Mouse (Mus musculus) T-helper 17 cell (primary cell): Measurements from ENCODE around the gene Zap70.
"Not testable (repeated sequence)": the region's sequence is repeated elsewhere in the genome, so short reads cannot be mapped to it uniquely, and the experiment has no call there.

ENCODE experiments used
- in situ Hi-C, 2 experiments: fragments of 300-600 bp; cut with MboI, MseI; formaldehyde crosslinking; loops; 1 replicate in 1 of 2; 2 replicates in 1 of 2; pipeline ENCODE4 v1.15.1; 2025; ENCODE audit warnings: high pct_unique_total_duplicates in 2 of 2

The Zap70 gene

DNA sequence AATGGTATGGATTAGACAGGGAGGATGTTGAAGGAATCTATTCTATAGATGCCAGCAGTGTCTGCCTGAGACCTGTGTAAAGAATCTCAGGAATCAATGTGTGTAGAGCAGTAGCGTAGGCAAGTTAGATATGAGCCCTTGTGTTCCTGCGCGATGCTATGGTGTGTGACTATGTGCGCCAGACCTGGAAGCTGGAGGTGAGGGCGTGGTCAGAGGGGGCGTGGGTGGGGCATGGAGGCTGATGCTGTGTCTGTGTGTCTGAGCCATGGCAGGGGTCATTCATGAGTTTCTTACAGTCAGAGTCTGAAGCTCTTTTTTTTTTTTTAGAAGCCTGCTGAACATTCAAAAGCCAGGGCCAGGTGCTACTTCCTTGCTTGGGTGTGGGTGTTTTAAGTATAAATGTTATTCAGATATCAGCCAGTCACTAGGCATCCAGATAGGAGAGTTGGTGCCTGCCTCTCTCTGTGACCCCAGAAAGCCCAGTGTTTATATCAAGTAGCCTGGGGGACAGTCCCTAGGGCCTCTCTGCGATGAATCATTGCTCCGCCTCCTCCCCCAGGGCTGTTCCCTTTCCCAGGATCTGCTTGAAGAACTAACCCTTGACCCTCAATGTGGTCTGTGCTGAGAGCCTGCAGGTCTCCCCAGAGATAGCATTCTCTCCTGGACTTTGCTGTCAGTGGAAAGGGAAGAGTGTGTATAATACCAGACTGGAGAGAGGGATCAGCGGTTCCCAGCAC is 10.8 kb downstream of the Zap70 start:
- in situ Hi-C loops, result loop anchor here in 1 of 2 experiments (5.0 kb wide), 1 partner anchor 80 kb away; the partner anchor contains the start of gene Cox5b

DNA sequence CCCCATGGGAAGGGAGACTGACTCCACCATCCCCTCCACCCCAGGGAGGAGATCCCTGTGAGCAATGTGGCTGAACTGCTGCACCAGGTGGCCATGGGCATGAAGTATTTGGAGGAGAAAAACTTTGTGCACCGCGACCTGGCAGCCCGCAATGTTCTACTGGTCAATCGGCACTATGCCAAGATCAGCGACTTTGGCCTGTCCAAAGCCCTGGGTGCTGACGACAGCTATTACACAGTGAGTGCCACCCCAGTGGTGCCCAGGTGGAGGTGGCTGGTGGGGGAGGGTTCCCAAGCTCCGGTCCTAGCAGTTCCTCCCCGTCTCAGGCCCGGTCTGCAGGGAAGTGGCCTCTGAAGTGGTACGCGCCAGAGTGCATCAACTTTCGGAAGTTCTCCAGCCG is 19.2 kb downstream of the Zap70 start:
- in situ Hi-C loops, result loop anchor here (5.0 kb wide), 1 partner anchor 462 kb away; no protein-coding TSS in a partner anchor

DNA sequence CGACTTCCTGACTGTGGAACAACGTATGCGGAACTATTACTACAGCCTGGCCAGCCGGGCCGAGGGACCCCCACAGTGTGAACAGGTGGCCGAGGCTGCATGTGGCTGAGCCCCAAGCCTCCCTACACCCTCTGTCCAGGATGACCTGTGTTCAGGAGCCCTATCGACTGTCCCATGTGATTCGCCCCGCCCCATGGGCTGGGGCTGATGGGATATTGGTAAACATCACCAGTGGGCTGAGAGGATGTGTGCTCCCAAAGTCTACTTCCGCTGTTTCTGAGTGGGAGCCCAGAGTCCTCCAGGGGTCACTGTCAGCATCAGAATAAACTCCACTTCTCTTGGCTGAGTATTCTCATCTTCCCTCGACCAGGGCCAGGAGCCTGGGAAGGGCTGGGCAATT is 20.9 kb downstream of the Zap70 start:
- in situ Hi-C loops, result loop anchor here (5.0 kb wide), 1 partner anchor 460 kb away; no protein-coding TSS in a partner anchor

DNA sequence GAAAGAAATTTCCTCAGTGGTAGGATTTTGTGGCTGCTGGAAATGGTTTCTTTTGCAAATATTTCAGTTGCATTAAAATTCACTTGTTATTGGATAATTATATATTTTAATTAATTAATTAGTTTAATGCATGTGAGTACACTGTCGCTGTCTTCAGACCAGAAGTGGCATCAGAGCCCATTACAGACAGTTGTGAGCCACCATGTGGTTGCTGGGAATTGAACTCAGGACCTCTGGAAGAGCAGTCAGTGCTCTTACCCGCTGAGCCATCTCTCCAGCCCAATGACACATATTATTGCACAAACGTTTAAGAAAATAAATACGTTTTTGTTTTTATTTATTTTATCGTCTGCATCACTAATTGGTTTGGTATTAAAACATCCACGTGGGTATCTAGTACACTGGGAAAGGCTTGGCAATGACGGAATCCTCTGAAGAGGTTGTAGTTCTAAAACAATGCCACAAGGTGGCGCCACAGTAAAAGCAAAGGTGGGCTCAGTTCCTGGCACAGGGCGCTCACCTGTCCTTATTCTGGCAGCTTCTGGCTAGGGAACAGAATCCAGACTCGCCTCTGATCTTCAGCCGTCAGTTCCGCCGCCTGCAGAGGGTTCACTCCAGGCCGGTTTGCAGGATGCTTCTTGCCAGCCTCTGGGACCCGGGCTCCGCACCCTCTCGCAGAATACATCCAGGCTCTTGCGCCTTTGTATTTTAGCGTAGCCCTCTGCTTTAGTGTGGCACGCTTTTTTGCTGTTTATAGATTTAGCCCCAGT is 23.0 kb downstream of the Zap70 start:
- in situ Hi-C loops, result loop anchor here (5.0 kb wide), 1 partner anchor 458 kb away; no protein-coding TSS in a partner anchor

DNA sequence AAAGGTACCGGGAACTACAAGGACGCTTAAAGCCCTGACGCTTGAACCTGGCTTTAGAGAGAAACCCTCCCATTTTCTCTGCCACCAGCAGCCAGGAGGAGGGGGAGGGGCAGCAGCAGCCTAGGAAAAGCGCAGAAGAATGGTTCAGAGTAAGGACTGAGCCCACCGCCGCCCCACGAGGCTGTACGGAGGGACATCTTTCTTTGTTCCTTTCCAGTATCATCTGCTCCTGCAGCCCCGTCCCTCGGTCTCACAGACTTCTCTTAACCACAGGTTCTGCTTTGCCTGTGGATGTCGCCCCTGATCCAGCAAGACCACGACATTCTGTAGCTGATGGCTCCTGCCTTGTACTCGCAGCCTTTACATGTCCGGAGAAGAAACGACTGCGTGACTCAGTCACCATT is 23.6 kb downstream of the Zap70 start:
- in situ Hi-C loops, result no loop called here

DNA sequence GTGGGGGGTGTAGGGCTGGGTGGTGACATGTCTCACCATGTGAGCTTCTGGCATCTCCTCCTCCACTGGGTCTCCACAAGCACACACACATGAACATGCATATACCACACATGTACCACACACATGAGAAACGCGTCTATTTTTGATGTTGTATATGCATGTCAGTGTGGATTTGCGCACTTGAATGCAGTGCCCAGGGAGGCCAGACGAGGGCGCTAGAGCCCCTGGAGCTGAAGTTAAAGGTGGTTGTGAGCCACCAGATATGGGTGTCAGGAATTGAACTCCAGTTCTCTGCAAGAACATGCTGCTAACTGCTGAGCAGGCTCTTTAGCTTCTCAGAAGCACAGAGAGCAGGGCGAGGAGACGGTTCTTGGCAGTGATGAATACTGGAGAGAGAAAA is 24.8 kb downstream of the Zap70 start:
- in situ Hi-C loops, result no loop called here

DNA sequence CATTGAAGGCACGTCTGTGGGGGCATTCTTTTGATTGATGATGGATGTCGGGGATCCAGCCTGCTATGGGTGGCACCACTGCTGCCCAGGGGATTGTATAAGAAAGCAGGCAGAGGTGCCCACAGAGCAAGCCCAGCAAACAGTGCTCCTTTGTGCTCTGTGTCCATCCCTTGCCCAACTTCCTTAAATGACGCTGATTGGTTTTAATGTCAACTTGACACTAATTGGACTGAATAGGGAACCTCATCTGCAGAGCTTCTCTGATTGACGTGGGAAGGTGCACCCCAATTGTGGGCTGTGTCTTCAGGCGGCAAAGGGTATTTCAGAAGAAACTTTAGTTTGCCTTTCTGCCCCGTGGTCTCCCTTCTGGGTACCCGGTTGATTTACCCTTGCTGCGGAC is 27.8 kb downstream of the Zap70 start:
- in situ Hi-C loops, result no loop called here

DNA sequence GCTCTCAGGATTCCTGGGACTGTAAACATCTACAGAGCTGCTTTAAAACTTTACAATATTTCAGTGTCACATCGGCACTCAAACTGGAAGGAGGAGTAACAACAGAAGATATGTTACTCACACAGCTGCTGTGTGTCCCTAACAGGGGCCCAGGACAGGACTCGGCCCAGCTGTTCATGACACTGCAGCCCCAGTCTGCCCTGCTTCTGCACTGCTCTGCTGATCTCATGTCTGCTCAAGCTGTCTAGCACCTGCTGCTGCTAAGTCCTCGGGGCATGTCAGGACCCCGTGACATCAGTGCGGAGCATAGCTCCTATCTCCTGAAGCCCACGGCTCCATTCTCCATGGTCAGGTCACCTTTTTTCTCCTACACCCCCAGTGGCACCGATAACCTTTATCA is 35.1 kb downstream of the Zap70 start:
- in situ Hi-C loops, result no loop called here

DNA sequence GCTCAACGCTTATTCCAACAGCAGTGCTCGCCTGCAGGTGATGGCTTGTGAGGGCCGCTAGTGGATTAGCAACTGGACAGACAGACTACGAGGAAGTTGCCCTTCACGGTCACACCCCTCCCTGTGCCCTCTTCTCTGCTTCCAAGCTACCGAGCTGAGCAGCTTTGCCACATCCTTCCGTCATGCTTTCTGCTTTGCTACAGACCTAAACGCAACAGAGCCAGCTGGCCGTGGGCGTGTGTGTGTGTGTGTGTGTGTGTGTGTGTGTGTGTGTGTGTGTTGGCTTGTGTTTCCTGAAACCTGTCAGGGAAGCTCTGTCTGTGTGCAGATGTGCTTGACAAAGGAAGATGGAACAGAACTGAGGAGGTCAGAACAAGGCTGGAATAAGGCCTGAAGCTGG is 35.9 kb downstream of the Zap70 start:
- in situ Hi-C loops, result no loop called here

DNA sequence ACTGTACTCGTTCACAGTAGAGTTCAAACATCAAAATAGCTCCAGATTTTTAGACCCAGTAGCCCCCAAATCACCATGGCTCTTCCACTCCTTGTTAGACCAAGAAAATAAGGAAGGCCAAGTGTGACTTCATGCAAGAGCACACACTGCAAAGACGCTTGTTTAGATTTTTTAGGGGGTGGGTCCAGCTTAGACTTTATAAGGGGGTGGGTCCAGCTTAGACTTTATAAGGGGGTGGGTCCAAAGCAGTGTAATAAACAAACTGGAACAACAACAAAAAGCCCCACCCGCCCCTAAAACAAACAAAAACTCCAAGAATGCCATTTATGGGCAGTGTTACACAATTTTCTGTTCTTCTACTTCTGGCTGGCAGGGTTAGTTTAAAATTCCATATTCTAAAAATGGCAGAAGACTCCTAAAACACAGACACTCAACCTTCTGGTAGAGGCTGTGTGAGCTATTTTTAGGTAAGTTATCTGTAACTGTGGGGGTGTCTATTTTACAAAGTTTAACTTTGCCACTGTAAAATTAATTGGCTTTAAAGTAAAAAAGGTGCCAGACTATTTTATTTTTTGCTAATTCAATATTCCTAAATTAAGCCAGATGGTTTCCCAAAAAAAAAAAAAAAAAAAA is 38.9 kb downstream of the Zap70 start:
- in situ Hi-C loops, result no loop called here

DNA sequence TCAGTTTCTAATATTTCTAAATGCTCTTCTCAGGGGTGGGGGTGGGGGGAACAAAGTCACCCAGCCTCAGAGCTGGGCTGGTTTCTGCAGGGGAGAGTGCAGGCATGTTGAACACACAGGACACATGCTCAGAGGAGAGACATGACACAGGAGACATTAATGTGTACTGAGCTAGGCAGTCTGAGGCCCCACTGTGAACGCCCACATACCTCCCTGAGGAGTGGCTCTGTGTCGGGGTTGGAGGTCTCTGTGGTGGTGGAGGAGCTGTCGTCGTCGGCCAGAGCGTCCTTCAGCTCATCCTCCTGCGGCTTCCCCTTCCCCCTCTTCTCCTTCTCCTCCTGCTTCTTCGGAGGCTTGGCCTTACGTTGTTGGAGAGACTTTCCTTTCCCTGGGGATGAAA is 42.7 kb downstream of the Zap70 start:
- in situ Hi-C loops, result no loop called here

DNA sequence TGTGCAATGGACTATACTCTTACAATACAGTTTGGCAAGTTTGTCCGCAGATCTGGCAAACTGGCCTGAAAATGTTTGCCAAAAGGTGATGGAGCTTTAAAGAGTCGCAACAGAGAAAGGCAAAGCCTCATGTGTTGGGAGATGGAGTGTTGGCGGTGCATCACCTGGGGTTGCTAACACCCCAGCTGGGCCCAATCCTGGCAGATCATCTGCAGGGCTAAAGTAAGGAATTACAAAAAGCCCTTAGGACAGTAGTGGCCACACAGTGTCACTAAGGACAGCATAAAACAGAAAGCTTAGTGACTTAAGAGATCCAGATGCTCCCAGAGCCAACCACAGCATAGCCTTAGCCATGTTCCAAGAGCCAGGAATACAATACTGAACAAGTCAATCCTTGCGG is 43.2 kb downstream of the Zap70 start:
- in situ Hi-C loops, result no loop called here

DNA sequence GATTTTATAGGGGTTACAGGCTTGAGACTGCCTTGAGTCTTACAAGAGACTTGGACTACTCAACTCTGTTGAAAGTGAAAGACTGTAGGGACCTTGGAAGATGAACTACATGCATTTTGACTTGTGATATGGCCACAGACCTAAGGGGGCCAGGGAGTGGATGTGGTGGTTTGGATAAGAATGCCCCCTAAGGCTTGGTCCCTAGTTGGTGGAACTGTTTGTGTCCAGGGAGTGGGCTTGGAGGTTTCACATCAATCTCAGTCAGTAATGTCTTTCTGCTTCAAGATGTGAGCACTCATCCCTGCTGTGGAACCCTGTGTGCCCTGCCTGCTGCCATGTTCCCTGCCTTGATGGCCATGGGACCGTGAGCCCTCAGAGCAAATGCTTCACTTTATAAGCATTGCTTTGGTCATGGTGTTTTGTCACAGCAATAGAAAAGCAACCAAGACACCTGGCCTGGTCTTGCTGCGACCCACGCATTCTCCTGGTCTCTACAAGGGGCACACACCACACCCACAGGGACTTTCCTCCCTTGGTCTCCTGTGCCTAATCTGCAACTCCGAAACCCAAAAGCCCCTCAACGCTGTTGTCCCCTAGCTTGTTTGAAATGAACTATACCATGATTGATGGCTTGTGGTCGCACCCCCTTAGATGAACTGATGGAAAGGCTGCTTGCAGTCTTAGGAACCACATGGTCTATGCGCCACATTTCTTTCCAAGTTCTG is 44.7 kb downstream of the Zap70 start:
- in situ Hi-C loops, result no loop called here

DNA sequence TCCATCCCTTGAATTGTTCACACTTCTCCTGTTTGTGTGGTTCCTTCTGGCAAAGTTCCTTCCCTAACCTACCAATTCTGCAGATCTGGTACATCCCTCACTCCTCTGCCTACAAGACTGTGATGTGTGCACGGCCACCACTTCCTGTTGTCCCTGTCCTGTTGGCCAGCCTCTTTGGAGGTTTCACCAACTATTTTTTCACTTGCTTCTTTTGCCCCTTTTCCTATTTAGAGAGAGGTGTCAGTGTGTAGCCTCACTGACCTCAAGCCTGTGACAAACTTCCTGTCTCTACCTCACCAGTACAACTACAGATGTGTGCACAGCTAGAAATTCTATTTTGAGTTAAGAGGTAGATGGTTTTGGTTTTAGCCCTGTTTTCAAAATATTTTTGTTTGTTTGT is 45.5 kb downstream of the Zap70 start:
- in situ Hi-C loops, result no loop called here

DNA sequence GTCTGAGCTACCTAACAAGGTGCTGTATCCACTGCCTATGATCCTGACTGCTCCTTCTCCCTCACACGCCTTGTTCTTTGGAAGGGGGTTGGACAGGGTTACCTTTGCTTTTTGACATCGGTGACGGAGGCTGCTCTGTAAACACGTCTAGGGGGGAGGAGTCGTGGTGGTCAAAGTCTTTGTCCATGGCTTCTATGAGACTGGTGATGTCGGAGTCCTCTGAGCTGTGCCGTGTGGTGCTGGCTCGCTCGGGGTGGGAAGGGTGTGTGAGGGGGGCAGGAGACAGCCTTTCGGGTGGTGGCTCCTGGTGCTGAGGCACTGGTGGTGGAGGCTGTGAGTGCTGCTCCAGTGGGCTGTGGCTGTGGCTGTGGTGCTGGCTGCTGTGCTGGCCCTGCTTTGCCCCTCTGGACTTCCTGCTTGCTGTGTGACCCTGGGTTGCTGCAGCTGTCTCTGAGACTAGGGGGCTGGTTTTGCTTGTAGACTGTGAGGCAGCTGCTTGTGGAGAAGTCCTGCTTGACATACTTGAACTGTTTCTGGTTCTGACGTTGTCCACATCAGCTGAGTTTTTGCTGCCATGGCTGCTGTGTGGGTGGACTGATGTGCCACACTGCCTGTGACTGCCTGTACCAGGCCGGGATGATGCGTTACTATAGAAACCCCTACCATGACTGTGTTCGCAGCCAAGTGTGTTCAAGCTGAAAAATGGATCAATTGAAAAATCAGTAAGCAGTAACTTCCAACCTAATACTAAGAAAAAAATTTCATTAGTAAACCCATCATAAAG is 46.4 kb downstream of the Zap70 start:
- in situ Hi-C loops, result no loop called here

DNA sequence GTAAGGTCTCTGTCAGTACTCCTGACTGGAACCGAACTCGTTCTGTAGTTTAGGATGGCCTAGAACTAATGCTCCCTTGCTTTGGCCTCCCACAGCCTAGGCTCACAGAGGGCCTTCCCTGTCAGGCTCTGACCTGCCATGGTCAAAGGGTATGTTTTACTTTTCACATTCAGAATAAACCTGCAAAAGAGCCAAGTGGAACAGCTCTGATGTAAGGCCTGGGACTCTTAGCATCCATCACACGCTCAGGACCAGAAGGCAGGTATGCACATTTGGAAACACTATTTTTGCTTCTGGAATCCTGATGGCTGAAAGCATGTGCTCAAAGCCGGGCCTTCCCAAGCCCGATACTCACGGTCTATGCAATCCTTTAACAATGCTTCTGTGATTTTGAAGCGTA is 50.2 kb downstream of the Zap70 start:
- in situ Hi-C loops, result no loop called here

DNA sequence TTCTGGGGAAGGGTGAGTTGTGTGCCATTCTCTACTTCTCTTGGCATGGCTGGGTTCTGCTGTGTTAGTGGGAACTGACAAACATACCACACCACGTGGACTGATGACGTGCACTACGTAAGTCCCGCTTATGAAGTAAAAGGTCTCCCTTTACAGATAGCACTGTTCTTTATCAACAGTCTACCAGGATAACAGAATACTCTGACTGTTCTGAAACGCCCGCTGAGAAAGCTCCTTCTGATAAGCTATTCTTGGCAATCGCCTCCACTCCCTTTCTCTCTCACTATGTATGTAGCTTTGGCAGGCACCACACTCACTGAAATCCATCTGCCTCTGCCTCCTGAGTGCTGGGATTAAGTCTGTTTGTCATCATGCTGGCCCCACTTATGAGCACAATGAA is 51.8 kb downstream of the Zap70 start:
- in situ Hi-C loops, result no loop called here

DNA sequence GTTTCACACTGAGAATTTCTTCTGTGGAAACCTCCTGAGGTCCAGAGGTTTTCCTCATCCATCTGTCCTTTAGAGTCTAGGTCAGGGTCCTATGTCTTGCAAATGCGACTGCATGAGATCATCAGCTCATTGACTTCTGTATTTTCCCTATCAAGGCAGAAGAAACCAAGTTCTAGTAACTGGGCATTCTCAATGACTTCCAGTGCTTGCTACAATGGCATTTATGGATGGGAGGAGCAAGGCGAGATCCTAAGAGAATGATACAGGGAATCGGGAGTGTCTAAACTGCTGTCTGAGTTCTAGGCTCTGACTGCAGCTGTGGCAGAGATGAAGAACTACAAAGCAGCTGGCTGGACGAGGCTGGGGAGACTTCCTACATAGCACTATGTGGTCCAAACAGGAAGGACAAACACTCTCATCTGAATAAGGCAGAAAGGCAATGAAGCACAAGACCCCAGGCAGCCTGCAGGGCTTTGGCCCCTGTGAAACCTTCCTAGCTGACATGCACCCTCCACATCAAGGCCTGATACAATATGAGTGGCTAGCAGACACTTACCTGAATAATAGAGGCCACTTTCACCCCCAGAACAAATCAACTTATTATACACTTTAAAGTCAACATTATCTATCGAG is 52.8 kb downstream of the Zap70 start:
- in situ Hi-C loops, result no loop called here

DNA sequence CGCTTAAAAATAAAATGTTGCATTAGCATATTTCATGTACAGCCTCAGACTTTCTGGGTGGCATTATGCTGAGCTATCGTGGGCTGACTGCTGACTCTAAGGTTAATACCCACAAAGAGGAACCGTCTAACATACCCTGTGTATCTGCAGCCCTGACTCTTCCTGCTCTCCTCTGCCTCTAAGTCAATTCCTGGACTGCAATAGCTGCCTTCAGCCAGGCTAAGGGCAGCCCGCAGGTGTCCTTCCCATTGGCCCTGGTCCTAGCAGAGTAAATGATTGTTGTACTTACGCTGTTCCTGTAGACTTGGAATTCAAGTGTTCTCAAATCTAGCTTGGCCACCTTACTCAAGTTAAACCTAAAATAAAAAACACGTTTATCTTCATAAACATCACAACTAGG is 53.6 kb downstream of the Zap70 start:
- in situ Hi-C loops, result no loop called here

DNA sequence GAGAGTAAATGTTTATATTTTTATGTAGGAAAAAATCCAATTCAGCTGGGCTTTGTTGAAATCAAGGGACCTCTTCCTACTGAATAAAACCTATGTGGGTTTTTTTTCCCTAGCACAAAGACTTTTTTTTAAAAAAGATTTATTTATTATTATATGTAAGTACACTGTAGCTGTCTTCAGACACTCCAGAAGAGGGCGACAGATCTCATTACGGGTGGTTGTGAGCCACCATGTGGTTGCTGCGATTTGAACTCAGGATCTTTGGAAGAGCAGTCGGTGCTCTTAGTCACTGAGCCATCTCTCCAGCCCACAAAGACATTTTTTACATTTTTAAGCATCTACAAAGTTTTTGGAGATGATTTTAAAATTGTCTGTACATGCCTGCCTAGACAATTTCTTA is 60.3 kb downstream of the Zap70 start:
- in situ Hi-C loops, result not testable (repeated sequence)

DNA sequence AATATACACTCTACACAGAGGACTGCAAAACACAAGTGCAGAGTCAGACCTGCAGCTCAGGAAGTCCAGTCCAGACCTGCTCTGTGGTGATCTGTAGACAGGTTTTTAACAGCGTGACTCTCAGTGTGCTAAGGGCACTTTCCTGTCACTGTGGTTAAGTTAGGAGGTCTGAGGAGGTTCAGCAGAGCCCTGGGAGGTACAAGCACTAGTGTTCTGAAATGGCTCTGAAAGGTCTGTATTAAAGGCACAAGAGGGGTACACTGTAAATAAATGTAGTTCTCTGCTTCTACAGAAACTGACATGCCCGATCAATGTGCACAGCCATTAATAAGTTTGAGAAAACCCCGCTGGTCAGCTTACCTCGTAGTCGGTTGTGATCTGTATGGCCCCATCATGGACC is 62.8 kb downstream of the Zap70 start:
- in situ Hi-C loops, result no loop called here
